Mouse (Mus musculus): ENCODE measurements around the gene Phf1.

The Phf1 gene

DNA sequence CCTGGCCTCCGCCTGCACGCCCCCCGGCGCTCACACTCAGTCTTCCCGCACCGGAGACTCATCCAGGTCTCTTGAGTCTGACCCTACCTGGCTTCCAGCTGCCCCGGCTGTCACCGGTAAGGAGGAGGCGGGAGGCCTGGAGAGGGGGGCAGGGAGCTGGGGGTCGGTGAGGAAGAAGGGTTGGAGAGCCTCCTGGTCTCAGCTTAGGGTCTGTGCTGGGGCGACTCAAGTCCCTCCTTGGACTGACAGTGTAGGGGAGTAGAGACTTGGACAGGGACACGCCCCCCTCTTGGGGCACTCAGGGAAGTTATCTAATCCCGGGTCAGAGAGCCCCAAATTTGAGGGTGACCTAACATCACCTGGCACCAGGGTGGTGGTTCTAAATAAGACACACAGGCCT is 567 bp downstream of the Phf1 start:
- no peak for TF ChIP-seq POU5F1 (IDR thresholded peaks at IDR 0.05; ENCODE audit: borderline replicate concordance, low read length)
- H3K4me3 ChIP-seq (replicated peaks; ENCODE audit: low read length) = peak overlapping the region; percentile 81
- no peaks in the 10 kb centered on the region for H3K9me3 ChIP-seq (ENCODE audit: low read length)
- peaks cover 92% of the 10 kb centered on the region for H3K36me3 ChIP-seq (ENCODE audit: insufficient read depth, low read length)
- H3K4me1 ChIP-seq (replicated peaks; ENCODE audit: low read depth, low read length) = peaks cover 74% of the 10 kb centered on the region
- no peaks in the 10 kb centered on the region for H3K27me3 ChIP-seq (ENCODE audit: insufficient read depth, low read length)

DNA sequence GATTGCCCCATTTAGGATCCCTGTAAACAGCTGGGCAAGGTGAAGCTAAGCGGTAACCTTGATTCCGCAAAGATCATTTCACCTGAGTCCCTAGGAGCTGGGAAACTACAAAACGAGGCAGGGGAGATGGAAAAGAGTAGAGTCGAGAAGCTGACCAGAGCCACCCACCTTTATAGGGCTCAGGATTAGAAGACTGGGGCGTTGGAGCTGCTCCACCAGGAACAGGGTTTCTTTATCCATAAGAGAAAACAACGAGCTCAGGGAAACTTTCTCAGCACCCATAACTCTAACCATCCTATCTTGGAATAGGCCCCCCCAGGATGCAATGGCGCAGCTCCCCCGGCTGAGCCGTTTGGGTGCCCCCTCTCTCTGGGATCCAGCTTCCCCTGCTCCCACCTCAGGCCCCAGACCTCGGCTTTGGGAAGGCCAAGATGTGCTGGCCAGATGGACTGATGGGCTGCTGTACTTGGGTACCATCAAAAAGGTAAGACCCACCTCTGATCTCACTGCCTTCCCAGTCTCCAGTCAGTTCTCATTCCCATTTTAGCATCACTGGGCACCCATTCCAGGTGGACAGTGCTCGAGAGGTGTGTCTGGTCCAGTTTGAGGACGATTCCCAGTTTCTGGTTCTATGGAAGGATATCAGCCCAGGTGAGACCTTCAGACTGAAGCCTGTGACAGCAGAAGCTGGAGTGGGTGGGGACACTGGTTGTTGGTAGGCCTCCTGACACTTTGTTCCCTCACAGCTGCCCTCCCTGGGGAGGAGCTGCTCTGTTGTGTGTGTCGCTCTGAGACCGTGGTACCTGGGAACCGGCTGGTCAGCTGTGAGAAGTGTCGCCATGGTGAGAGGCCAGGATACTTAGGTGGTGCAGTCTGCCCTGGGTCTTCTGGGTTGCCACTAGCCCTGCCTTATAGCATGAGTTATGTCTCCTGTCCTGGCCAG is 1.3 kb downstream of the Phf1 start:
- H3K9me3 ChIP-seq (ENCODE audit: low read length) = no peaks in the 10 kb centered on the region
- H3K27me3 ChIP-seq (ENCODE audit: insufficient read depth, low read length) = no peaks in the 10 kb centered on the region
- peaks cover 84% of the 10 kb centered on the region for H3K36me3 ChIP-seq (ENCODE audit: insufficient read depth, low read length)
- peaks cover 74% of the 10 kb centered on the region for H3K4me1 ChIP-seq (replicated peaks; ENCODE audit: low read depth, low read length)
- TF ChIP-seq POU5F1 (IDR thresholded peaks at IDR 0.05; ENCODE audit: borderline replicate concordance, low read length) (no peak), CTCF (conservative IDR thresholded peaks at IDR 0.05; ENCODE audit: low read length) (no peak), NANOG (IDR thresholded peaks at IDR 0.05; ENCODE audit: borderline replicate concordance, low read length) (no peak)
- peak overlapping the region; percentile 81 for H3K4me3 ChIP-seq (replicated peaks; ENCODE audit: low read length)

DNA sequence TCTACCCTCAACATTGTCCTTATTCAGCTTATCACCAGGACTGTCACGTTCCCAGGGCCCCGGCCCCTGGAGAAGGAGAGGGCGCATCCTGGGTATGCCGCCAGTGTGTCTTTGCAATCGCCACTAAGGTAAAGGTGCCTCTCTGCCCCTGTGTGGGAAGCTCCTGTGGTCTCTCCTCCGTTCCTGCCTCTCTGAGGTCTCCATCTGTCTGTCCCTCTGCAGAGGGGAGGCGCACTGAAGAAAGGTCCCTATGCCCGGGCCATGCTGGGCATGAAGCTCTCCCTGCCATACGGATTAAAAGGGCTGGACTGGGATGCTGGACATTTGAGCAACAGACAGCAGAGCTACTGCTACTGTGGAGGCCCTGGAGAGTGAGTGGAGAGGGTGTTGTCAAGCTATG is 2.2 kb downstream of the Phf1 start:
- no peaks in the 10 kb centered on the region for H3K27me3 ChIP-seq (ENCODE audit: insufficient read depth, low read length)
- peaks cover 76% of the 10 kb centered on the region for H3K36me3 ChIP-seq (ENCODE audit: insufficient read depth, low read length)
- peaks cover 76% of the 10 kb centered on the region for H3K4me1 ChIP-seq (replicated peaks; ENCODE audit: low read depth, low read length)
- TF ChIP-seq CTCF (conservative IDR thresholded peaks at IDR 0.05; ENCODE audit: low read length) (no peak), NANOG (IDR thresholded peaks at IDR 0.05; ENCODE audit: borderline replicate concordance, low read length) (no peak), POU5F1 (IDR thresholded peaks at IDR 0.05; ENCODE audit: borderline replicate concordance, low read length) (no peak)
- H3K4me3 ChIP-seq (replicated peaks; ENCODE audit: low read length) = no peak overlapping the region
- H3K9me3 ChIP-seq (ENCODE audit: low read length) = no peaks in the 10 kb centered on the region

DNA sequence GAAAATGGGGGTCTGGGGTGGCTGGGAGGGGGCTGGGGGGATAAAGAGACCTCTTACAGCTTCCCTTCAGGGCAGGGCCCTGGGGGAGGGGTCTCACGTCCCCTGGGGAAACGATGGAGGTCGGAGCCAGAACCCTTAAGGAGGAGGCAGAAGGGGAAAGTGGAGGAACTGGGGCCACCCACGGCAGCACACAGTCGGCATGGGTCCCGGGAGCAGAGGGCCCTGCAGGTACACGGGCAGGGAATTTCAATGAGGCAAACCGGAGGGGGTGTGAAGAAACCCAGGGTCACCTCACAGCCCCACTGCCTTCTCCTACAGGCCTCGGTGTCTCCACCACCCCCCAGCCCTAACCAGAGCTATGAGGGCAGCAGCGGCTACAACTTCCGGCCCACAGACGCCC is 3.6 kb downstream of the Phf1 start:
- TF ChIP-seq NANOG (IDR thresholded peaks at IDR 0.05; ENCODE audit: borderline replicate concordance, low read length) (no peak), POU5F1 (IDR thresholded peaks at IDR 0.05; ENCODE audit: borderline replicate concordance, low read length) (no peak), CTCF (conservative IDR thresholded peaks at IDR 0.05; ENCODE audit: low read length) (no peak)
- peaks cover under 1% of the 10 kb centered on the region; the same call in 1 of the 2 replicates for H3K27me3 ChIP-seq (ENCODE audit: insufficient read depth, low read length)
- H3K4me3 ChIP-seq (replicated peaks; ENCODE audit: low read length) = no peak overlapping the region
- peaks cover 81% of the 10 kb centered on the region for H3K4me1 ChIP-seq (replicated peaks; ENCODE audit: low read depth, low read length)
- no peaks in the 10 kb centered on the region for H3K9me3 ChIP-seq (ENCODE audit: low read length)
- peaks cover 61% of the 10 kb centered on the region for H3K36me3 ChIP-seq (ENCODE audit: insufficient read depth, low read length)

DNA sequence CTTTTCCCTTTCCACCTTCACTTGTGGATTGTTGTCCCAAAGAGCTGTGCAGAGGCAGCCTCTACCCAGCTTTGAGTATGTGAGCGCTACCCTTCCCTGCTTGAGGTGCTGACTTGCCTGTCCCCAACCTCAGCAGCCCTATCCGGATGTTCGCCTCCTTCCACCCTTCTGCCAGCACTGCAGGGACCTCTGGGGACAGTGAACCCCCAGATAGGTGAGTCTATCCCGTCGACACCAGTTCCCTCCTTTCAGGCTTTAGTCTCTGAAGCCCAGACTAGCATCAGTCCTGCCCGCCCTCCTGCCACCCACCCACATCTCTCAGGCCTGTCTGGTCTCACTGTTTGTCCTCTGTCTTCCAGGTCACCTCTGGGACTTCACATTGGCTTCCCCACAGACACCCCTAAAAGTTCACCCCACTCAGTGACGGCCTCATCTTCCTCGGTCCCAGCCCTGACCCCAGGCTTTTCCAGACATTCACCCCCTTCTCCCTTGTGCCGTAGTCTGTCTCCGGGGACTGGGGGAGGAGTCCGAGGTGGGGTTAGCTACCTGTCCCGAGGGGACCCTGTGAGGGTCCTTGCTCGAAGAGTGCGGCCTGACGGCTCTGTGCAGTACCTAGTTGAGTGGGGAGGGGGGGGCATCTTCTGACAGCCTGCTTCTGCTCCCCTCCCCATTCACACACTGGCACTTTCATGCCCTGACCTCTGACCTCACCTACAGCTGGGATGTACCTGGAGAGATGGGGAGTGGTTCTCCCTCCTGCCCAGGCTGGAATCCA is 4.3 kb downstream of the Phf1 start:
- Histone ChIP-seq H3K9me3 (ENCODE audit: low read length) (no peaks in the 10 kb centered on the region), H3K36me3 (ENCODE audit: insufficient read depth, low read length) (peaks cover 55% of the 10 kb centered on the region), H3K4me1 (replicated peaks; ENCODE audit: low read depth, low read length) (peaks cover 81% of the 10 kb centered on the region), H3K27me3 (ENCODE audit: insufficient read depth, low read length) (peaks cover 5% of the 10 kb centered on the region), H3K4me3 (replicated peaks; ENCODE audit: low read length) (0 out of 2 replicates have a peak overlapping the region, but pooled peaks have one; percentile 91)
- no peak for TF ChIP-seq POU5F1 (IDR thresholded peaks at IDR 0.05; ENCODE audit: borderline replicate concordance, low read length)
- no peak for TF ChIP-seq NANOG (IDR thresholded peaks at IDR 0.05; ENCODE audit: borderline replicate concordance, low read length)
- no peak for TF ChIP-seq CTCF (conservative IDR thresholded peaks at IDR 0.05; ENCODE audit: low read length)

DNA sequence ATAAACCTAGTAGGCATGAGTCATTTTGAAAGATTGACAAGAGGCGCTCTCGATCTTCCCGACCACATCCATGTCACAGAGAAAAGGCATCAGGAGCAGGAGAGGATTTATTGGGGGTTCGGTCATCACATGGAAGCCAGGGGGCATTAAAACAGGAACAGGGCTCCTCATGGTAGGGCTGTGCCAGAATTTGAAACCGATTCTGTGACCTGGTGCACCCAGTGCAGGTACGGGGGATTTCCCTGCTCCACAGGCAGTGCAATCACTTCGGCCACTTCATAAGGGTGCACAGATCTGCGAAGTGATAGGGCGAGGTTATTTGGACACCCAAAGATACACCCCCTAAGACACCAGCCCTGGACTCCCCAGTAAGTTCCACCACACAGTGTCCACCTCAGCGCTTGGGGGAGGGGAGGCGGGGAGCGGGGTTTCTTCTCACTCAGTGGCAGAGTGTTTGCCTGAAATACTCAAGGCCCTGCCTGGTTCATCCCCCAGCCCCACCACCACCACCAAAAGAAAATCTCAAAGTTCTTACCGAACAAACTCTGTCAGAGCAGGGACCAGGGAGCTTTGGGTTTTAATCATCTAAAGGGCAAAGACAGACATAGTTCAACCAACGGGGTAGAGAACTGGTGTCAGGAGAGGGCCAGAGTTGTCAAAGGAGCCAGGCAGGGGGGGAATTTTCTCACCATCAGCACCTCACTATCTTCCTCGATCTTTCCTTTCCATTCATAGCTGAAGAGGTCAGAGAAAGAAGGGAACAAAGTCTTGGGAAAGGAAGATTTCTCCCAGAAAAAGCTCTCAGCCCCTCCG is 5.2 kb downstream of the Phf1 start:
- H3K9me3 ChIP-seq (ENCODE audit: low read length) = no peaks in the 10 kb centered on the region
- H3K36me3 ChIP-seq (ENCODE audit: insufficient read depth, low read length) = peaks cover 48% of the 10 kb centered on the region
- H3K4me3 ChIP-seq (replicated peaks; ENCODE audit: low read length) = peak overlapping the region; percentile 91
- peaks cover 78% of the 10 kb centered on the region for H3K4me1 ChIP-seq (replicated peaks; ENCODE audit: low read depth, low read length)
- peaks cover 11% of the 10 kb centered on the region for H3K27me3 ChIP-seq (ENCODE audit: insufficient read depth, low read length)
- no peak for TF ChIP-seq POU5F1 (IDR thresholded peaks at IDR 0.05; ENCODE audit: borderline replicate concordance, low read length)
- TF ChIP-seq CTCF (conservative IDR thresholded peaks at IDR 0.05; ENCODE audit: low read length) = no peak
- TF ChIP-seq NANOG (IDR thresholded peaks at IDR 0.05; ENCODE audit: borderline replicate concordance, low read length) = no peak

DNA sequence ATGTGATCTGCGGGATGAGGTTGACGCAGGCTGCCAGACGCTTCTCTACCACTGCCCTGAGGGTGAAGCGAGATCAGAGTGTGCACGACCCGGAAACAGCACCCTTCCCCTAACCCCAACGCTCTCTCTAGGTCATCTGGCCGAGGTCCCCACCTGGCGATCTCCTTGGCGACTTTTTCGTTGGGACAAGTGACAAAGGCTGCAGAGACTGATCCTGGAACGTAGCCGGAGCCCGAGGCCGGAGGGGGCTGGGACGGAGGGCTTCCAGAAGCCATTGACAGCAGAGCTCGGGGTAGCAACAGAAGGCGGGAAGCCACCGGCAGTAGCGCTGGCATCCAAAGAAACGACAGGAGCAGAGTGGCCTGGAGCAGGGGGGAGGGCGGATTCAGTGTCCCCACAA is 5.9 kb downstream of the Phf1 start:
- Histone ChIP-seq H3K36me3 (ENCODE audit: insufficient read depth, low read length) (peaks cover 47% of the 10 kb centered on the region), H3K9me3 (ENCODE audit: low read length) (no peaks in the 10 kb centered on the region), H3K27me3 (ENCODE audit: insufficient read depth, low read length) (peaks cover 16% of the 10 kb centered on the region), H3K4me3 (replicated peaks; ENCODE audit: low read length) (peak overlapping the region; percentile 91), H3K4me1 (replicated peaks; ENCODE audit: low read depth, low read length) (peaks cover 72% of the 10 kb centered on the region)
- TF ChIP-seq CTCF (conservative IDR thresholded peaks at IDR 0.05; ENCODE audit: low read length) = no peak
- TF ChIP-seq POU5F1 (IDR thresholded peaks at IDR 0.05; ENCODE audit: borderline replicate concordance, low read length) = no peak
- no peak for TF ChIP-seq NANOG (IDR thresholded peaks at IDR 0.05; ENCODE audit: borderline replicate concordance, low read length)

Data from E14TG2a.4 (cell line).